Mouse (Mus musculus): ENCODE results near the gene Rara.

- no peak for TF ChIP-seq POLR2A (IDR thresholded peaks at IDR 0.05; ENCODE audit: insufficient read length, low read depth)
- no peak for TF ChIP-seq MYOG (IDR thresholded peaks at IDR 0.05; ENCODE audit: control insufficient read depth in 1 of 3, insufficient read depth in 1 of 3, insufficient read length in 2 of 3, low read depth in 2 of 3)
- no peak for TF ChIP-seq E2F4 (IDR thresholded peaks at IDR 0.05; ENCODE audit: insufficient read depth)
- no peak for TF ChIP-seq TCF12 (IDR thresholded peaks at IDR 0.05; ENCODE audit: insufficient read depth, poor library complexity, severe bottlenecking)
- no peak for TF ChIP-seq CEBPB (IDR thresholded peaks at IDR 0.05; ENCODE audit: insufficient read depth, poor library complexity, severe bottlenecking)
- no peak for TF ChIP-seq REST (IDR thresholded peaks at IDR 0.05; ENCODE audit: insufficient read depth, insufficient read length)
- no peak for TF ChIP-seq USF1 (IDR thresholded peaks at IDR 0.05; ENCODE audit: low read depth)
- no peak for TF ChIP-seq TCF3 (IDR thresholded peaks at IDR 0.05; ENCODE audit: insufficient read length, low read depth)
- no peak for TF ChIP-seq SRF (IDR thresholded peaks at IDR 0.05; ENCODE audit: control insufficient read depth, insufficient read length, low read depth)
These were observed at the start of gene Rara for GRCm38 (mm10) chr11:98927438-98928076.
